Mouse (Mus musculus) olfactory bulb, adult 2 months (tissue): ENCODE measurements around the gene Tmc8. TPM values are rescaled to one million over a fixed set of nuclear protein-coding genes. Genes with fewer than 3 reads are reported as not detected.

Source experiments
- H3K27ac ChIP-seq: fragments of 200-500 bp; 2 replicates; pipeline ENCODE4 v1.5.1; 2012; ENCODE audit warnings: low read depth, low read length; ENCODE audit not compliant: insufficient read depth
- H3K4me1 ChIP-seq: fragments of 200-500 bp; 2 replicates; pipeline ENCODE4 v1.6.1; 2012; ENCODE audit warnings: low read length; ENCODE audit not compliant: control insufficient read depth, insufficient read depth
- H3K4me3 ChIP-seq: fragments of 200-500 bp; 2 replicates; pipeline ENCODE4 v1.5.1; 2012; ENCODE audit warnings: mild to moderate bottlenecking, low read depth, low read length, moderate library complexity; ENCODE audit not compliant: insufficient read depth
- CTCF ChIP-seq: fragments of 200-500 bp; IDR thresholded peaks from 2 replicates; pipeline ENCODE4 v1.5.1; 2012; ENCODE audit warnings: low read depth, mild to moderate bottlenecking, low read length, moderate library complexity; ENCODE audit not compliant: insufficient read depth
- POLR2A ChIP-seq: fragments of 200-500 bp; IDR thresholded peaks from 2 replicates; pipeline ENCODE4 v1.6.1; 2012; ENCODE audit warnings: mild to moderate bottlenecking, low read depth, low read length, moderate library complexity; ENCODE audit not compliant: insufficient read depth
- WGBS: fragments of 180-500 bp; shearing (Covaris S2); methylation state at CpG from one replicate; pipeline ENCODE4 v1.1.7; 2018; 5-methylcytosine and 5-hydroxymethylcytosine counted together
- polyA plus RNA-seq: library from polyadenylated mRNA; stranded (reverse); fragments of >200 nt; gene quantifications from 2 replicates; pipeline ENCODE4 v1.2.4, GENCODE M21; 2012; ENCODE audit warnings: low replicate concordance; ENCODE audit not compliant: missing spikeins, insufficient read depth, insufficient read length

Tmc8 gene
- polyA plus RNA-seq: not detected in 2 replicates

- 63% methylated on average over 24 of the region's 24 CpGs for WGBS
- no peak within 1 kb of the TSS for H3K27ac ChIP-seq
- TF ChIP-seq CTCF (no peak), POLR2A (no peak)
These were observed at the start of gene Tmc8, which contains the start of gene Tmc6 for GRCm38 (mm10) chr11:117781993-117782704. Gene Tmc8 (plus strand): TSS chr11:117782076. Gene Tmc6 (minus strand): TSS chr11:117782198.

GRCm38 (mm10) chr11:117736037-117736689 is 45.7 kb upstream of the Tmc8 start:
- WGBS: 55% methylated on average over 5 of the region's 5 CpGs
- no peak overlapping the region for H3K27ac ChIP-seq
- H3K4me3 ChIP-seq: no peak overlapping the region
- peaks cover 17% of the 10 kb centered on the region for H3K4me1 ChIP-seq
- TF ChIP-seq POLR2A: no peak
- TF ChIP-seq CTCF: no peak

More at GRCm38 (mm10) chr11:117781993-117782704, at the start of gene Tmc8, which contains the start of gene Tmc6:
- Histone ChIP-seq H3K4me1 (peaks cover 34% of the 10 kb centered on the region), H3K4me3 (peak within 1 kb of the TSS; percentile 20; the same call in 1 of the 2 replicates)

GRCm38 (mm10) chr11:117738123-117738522 is 43.8 kb upstream of the Tmc8 start:
- H3K27ac ChIP-seq: no peak overlapping the region
- H3K4me1 ChIP-seq: peaks cover 9% of the 10 kb centered on the region
- WGBS: 89% methylated on average over 5 of the region's 5 CpGs
- no peak overlapping the region for H3K4me3 ChIP-seq
- TF ChIP-seq POLR2A (no peak), CTCF (no peak)

- 87% methylated on average over 6 of the region's 6 CpGs for WGBS
- Histone ChIP-seq H3K4me3 (no peak overlapping the region), H3K4me1 (no peaks in the 10 kb centered on the region), H3K27ac (no peak overlapping the region)
- TF ChIP-seq POLR2A (no peak), CTCF (no peak)
These were observed 40.7 kb upstream of the Tmc8 start for GRCm38 (mm10) chr11:117741128-117741527.

- Histone ChIP-seq H3K4me3 (no peak overlapping the region), H3K27ac (no peak overlapping the region), H3K4me1 (no peaks in the 10 kb centered on the region)
- TF ChIP-seq CTCF (no peak), POLR2A (no peak)
- 77% methylated on average over 8 of the region's 8 CpGs for WGBS
These were observed 39.6 kb upstream of the Tmc8 start for GRCm38 (mm10) chr11:117742243-117742642.

- Histone ChIP-seq H3K4me1 (no peaks in the 10 kb centered on the region), H3K27ac (no peak overlapping the region), H3K4me3 (no peak overlapping the region)
- TF ChIP-seq CTCF (no peak), POLR2A (no peak)
- WGBS: 80% methylated on average over 8 of the region's 8 CpGs
These were observed 39.2 kb upstream of the Tmc8 start for GRCm38 (mm10) chr11:117742715-117743114.

GRCm38 (mm10) chr11:117743454-117744030 is 38.3 kb upstream of the Tmc8 start:
- no peak overlapping the region for H3K4me3 ChIP-seq
- no peak overlapping the region for H3K27ac ChIP-seq
- no peak for TF ChIP-seq POLR2A
- no peak for TF ChIP-seq CTCF
- H3K4me1 ChIP-seq: no peaks in the 10 kb centered on the region
- WGBS: 75% methylated on average over 4 of the region's 4 CpGs

- TF ChIP-seq CTCF (no peak), POLR2A (no peak)
- Histone ChIP-seq H3K4me3 (no peak overlapping the region), H3K27ac (no peak overlapping the region), H3K4me1 (no peaks in the 10 kb centered on the region)
- WGBS: 85% methylated on average over 4 of the region's 4 CpGs
These were observed 33.2 kb upstream of the Tmc8 start for GRCm38 (mm10) chr11:117748628-117749027.

GRCm38 (mm10) chr11:117749414-117749813 is 32.5 kb upstream of the Tmc8 start:
- WGBS: 78% methylated on average over 10 of the region's 10 CpGs
- Histone ChIP-seq H3K27ac (no peak overlapping the region), H3K4me1 (no peaks in the 10 kb centered on the region), H3K4me3 (no peak overlapping the region)
- TF ChIP-seq POLR2A (no peak), CTCF (no peak)
